Mouse (Mus musculus) frontal cortex, adult 2 months (tissue): ENCODE results near the gene Cul7. TPM values are rescaled to one million over a fixed set of nuclear protein-coding genes. Genes with fewer than 3 reads are reported as not detected.
A peak's percentile ranks its signal among the peaks of the same experiment; 100 is the strongest.

Experiments used
- DNase-seq, 2 experiments: peaks; one replicate each; pipeline ENCODE4 v3.0.0; 2022; ENCODE audit warnings: low spot score in 1 of 2; ENCODE audit errors: extremely low spot score in 1 of 2
- polyA plus RNA-seq: library from polyadenylated mRNA; depleted of rRNA; stranded (reverse); fragments of >200 nt; gene quantifications from 2 replicates; pipeline ENCODE4 v1.2.3, GENCODE M21; 2012

Cul7 gene
- polyA plus RNA-seq, 1 experiment = 35.2 TPM

DNA sequence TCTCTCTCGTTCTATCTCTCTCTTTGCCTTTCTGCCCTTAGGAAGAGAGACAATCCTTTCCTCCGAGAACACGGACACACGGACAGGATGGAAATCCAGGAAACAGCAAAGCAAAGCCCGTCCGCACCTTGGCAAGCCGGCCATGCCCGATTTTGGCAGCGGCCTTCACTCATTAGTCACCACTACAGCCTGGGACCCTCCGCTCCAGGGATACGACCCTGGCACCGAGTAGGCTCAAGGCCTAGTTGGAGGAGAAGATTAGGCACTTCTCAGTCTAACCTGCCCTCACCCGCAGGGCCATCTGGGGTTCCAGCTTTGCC is 21.7 kb upstream of the Cul7 start:
- DNase-seq = no peak

GRCm38 (mm10) chr17:46628791-46629684 is 21.1 kb upstream of the Cul7 start, which contains the start of gene Ptk7:
TSS of gene Ptk7 (minus strand) at chr17:46629504.
- DNase-seq = peak in 1 of 2 experiments; percentile 72

- DNase-seq = no peak
These were observed 20.3 kb upstream of the Cul7 start for GRCm38 (mm10) chr17:46629685-46630441.

GRCm38 (mm10) chr17:46636831-46637523 is 13.2 kb upstream of the Cul7 start:
- peak; percentile 36 to 88 for DNase-seq

DNA sequence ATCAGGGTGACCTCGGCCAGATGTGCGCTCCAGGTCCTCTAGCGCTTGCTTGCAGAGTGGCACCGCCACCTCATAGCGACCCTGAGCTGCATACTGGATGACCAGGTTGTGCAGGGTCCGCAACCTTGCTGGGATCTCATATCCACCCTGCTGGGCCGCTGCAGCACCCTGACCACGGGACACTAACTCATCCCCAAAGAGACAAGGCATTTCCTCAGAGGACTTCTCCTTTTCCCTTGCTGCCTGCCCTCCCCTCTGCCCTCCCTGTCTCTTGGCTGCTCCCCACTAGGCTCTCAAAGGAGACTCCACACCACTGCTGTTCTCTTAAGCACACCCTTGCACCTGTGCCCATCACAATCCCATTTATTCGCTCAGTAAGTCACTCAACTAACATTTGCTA is 10.2 kb upstream of the Cul7 start:
- no peak for DNase-seq

DNA sequence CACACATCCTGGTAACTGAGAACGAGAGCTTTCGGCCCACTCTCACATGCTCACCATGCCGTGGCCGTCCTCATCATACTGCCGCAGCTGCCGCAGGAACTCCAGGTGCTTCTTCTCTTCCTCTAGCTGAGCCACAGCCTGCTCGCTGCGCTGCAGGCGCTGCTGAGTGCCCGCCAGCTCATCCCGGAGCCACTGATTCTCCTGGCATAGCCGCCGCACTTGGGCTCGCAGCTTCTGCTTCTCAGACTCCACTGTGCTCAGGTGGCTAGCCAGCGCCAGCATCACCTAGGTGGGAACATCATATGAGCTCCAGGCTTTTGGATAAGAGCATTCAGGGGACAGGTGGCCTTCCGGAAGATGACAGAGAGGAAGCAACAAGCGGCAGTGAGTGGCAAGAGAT is 8.1 kb upstream of the Cul7 start:
- no peak for DNase-seq

GRCm38 (mm10) chr17:46644152-46644805 is 5.9 kb upstream of the Cul7 start:
- no peak for DNase-seq

- no peak for DNase-seq
These were observed 5.1 kb upstream of the Cul7 start for GRCm38 (mm10) chr17:46644916-46645475.

GRCm38 (mm10) chr17:46645561-46646321 is 4.4 kb upstream of the Cul7 start, which contains the start of the genes Klc4 and Mrpl2:
TSS of gene Klc4 (minus strand) at chr17:46646022.
TSS of gene Mrpl2 (plus strand) at chr17:46646229.
- DNase-seq = peak; percentile 97 to 99

DNA sequence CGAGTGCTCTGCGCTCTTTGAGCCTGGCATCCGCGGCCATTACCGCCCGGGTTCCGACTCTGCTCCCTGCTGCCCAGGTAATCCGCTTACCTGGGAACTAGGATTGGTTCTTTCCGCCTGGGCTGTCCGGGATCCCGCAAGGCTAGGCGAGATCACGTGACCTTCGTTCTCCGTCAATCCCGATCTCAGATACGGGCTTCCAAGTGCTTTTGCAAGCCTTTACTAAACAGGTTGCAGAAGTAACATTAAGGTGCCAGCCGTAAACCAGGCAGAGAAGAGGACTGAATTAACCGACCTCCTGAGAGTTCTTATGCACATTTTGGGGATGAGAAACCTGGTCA is 3.8 kb upstream of the Cul7 start:
- DNase-seq = no peak

GRCm38 (mm10) chr17:46647279-46647678 is 2.9 kb upstream of the Cul7 start:
- DNase-seq = no peak

DNA sequence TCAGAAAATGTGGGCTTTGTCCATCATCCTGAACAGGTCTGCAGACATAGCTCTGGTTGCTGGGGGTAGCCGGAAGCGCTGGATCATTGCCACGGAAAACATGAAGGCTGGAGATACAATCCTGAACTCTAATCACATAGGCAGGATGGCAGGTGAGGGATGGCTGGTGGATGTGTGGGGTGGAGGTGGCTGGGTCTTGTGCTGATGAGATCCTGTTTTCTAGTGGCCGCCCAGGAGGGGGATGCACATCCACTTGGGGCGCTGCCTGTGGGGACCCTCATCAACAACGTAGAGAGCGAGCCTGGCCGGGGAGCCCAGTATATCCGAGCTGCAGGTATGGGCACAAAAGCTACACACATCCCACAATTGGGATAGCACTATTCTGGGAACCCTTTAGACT is 1.7 kb upstream of the Cul7 start:
- no peak for DNase-seq

GRCm38 (mm10) chr17:46649811-46650210 is 326 bp upstream of the Cul7 start:
- no peak for DNase-seq

DNA sequence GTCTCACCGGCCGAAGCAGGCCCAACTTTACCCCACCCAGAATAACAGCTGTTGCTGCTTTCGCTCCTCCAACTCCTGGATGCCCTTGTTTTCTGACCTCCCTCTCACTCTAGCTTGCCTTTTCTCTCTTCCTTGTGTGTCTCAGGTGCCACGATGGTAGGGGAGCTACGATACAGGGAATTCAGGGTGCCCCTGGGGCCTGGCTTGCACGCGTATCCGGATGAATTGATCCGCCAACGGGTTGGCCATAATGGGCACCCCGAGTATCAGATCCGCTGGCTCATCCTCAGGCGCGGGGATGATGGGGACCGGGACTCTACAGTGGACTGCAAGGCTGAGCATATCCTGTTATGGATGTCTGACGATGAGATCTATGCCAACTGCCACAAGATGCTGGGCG is 1.2 kb downstream of the Cul7 start:
- no peak for DNase-seq

DNA sequence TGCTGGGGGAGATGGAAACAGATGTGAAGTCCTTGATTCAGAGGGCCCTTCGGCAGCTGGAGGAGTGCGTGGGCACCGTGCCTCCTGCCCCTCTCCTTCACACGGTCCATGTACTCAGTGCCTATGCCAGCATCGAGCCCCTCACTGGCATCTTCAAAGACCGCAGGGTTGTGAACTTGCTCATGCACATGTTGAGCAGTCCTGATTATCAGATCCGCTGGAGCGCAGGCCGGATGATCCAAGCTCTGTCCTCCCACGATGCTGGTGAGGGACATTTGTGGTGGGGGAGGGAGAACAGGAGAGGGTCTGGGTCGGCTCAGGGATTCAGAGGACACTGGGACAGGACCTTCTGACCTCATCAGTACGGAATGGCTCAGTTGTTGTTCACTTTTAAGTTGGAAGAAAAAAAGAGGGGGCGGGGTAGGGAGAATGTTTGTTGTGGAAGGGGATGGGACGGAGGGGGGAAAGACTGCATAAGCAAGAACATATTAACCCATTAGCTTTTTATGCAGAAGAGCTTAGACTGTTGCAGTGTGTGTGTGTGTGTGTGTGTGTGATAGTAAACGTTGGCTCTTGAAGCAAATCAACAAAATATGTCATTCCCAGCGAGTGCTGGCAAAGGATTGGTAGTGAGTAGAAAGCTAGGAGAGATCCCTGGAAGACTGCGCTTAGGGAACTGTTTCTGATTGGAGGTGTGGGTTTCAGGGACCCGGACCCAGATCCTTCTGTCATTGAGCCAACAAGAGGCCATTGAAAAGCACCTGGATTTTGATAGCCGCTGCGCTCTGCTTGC is 1.8 kb downstream of the Cul7 start:
- no peak for DNase-seq

GRCm38 (mm10) chr17:46656054-46656453 is 5.9 kb downstream of the Cul7 start:
- DNase-seq = no peak

GRCm38 (mm10) chr17:46661351-46661750 is 11.2 kb downstream of the Cul7 start:
- no peak for DNase-seq

DNA sequence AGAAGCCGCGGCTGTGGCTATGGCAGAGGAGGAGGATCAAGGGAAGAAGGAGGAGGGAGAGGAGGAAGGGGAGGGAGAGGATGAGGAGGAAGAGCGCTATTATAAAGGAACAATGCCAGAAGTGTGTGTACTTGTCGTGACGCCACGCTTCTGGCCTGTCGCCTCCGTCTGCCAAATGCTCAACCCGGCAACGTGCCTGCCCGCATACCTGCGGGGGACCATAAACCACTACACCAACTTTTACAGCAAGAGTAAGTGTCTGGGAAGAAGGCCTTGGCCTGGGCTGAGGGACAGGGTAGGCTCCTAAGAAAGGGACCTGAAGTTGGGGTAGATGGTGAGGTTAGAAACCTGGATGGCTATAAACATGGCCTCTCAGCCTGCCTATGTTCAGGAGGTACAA is 11.8 kb downstream of the Cul7 start:
- no peak for DNase-seq

- DNase-seq = no peak
These were observed 12.6 kb downstream of the Cul7 start for GRCm38 (mm10) chr17:46662730-46663129.
